Mouse (Mus musculus): Measurements from ENCODE around the gene Txnrd2. TPM values are rescaled to one million over a fixed set of nuclear protein-coding genes. Genes with fewer than 3 reads are reported as not detected.

Txnrd2 gene
- polyA plus RNA-seq, 1 experiment: 4.3 TPM

- no peak for TF ChIP-seq POLR2A (IDR thresholded peaks at IDR 0.05; ENCODE audit: control insufficient read depth, low read depth, low read length)
- TF ChIP-seq CTCF (IDR thresholded peaks at IDR 0.05; ENCODE audit: control insufficient read depth, insufficient read depth, insufficient replicate concordance, low read depth, low read length): no peak
- Histone ChIP-seq H3K4me1 (ENCODE audit: control insufficient read depth, insufficient read depth, low read length) (peaks cover 8% of the 10 kb centered on the region), H3K27ac (ENCODE audit: control insufficient read depth, insufficient read depth, low read depth, low read length) (no peak overlapping the region), H3K27me3 (ENCODE audit: control insufficient read depth, insufficient read depth, low read length) (no peaks in the 10 kb centered on the region), H3K4me3 (ENCODE audit: control insufficient read depth, low read depth, low read length) (no peak overlapping the region), H3K36me3 (ENCODE audit: control insufficient read depth, insufficient read depth, low read length) (no peaks in the 10 kb centered on the region)
Observed at GRCm38 (mm10) chr16:18400472-18401216, 25.5 kb upstream of the Txnrd2 start.

DNA sequence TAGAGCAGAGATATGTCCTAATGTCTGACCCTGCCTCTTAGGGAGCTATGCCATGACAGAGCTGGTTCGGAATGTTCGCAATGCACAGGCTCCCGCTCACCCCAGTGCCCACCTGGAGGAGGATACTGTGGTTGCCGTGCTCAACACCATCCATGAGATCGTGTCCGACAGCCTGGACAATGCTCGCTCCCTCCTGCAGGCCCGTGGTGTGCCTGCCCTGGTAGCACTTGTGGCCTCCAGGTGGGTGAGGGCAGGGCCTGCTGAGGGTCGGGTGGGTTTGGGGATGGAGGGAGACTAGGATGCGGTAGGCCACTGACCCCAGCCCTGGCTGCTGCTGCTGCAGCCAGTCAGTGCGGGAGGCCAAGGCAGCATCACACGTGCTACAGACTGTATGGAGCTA, 22.9 kb upstream of the Txnrd2 start:
- H3K36me3 ChIP-seq (ENCODE audit: control insufficient read depth, insufficient read depth, low read length): no peaks in the 10 kb centered on the region
- H3K4me3 ChIP-seq (ENCODE audit: control insufficient read depth, low read depth, low read length): no peak overlapping the region
- H3K27me3 ChIP-seq (ENCODE audit: control insufficient read depth, insufficient read depth, low read length): no peaks in the 10 kb centered on the region
- TF ChIP-seq CTCF (IDR thresholded peaks at IDR 0.05; ENCODE audit: control insufficient read depth, insufficient read depth, insufficient replicate concordance, low read depth, low read length): no peak
- no peak for TF ChIP-seq POLR2A (IDR thresholded peaks at IDR 0.05; ENCODE audit: control insufficient read depth, low read depth, low read length)
- H3K4me1 ChIP-seq (ENCODE audit: control insufficient read depth, insufficient read depth, low read length): peaks cover 8% of the 10 kb centered on the region
- H3K27ac ChIP-seq (ENCODE audit: control insufficient read depth, insufficient read depth, low read depth, low read length): no peak overlapping the region

- H3K27me3 ChIP-seq (ENCODE audit: control insufficient read depth, insufficient read depth, low read length): no peaks in the 10 kb centered on the region
- TF ChIP-seq CTCF (IDR thresholded peaks at IDR 0.05; ENCODE audit: control insufficient read depth, insufficient read depth, insufficient replicate concordance, low read depth, low read length) (no peak), POLR2A (IDR thresholded peaks at IDR 0.05; ENCODE audit: control insufficient read depth, low read depth, low read length) (no peak)
- H3K4me3 ChIP-seq (ENCODE audit: control insufficient read depth, low read depth, low read length): no peak overlapping the region
- peaks cover 8% of the 10 kb centered on the region for H3K4me1 ChIP-seq (ENCODE audit: control insufficient read depth, insufficient read depth, low read length)
- H3K36me3 ChIP-seq (ENCODE audit: control insufficient read depth, insufficient read depth, low read length): no peaks in the 10 kb centered on the region
- no peak overlapping the region for H3K27ac ChIP-seq (ENCODE audit: control insufficient read depth, insufficient read depth, low read depth, low read length)
Observed at GRCm38 (mm10) chr16:18405091-18405854, 20.9 kb upstream of the Txnrd2 start.

DNA sequence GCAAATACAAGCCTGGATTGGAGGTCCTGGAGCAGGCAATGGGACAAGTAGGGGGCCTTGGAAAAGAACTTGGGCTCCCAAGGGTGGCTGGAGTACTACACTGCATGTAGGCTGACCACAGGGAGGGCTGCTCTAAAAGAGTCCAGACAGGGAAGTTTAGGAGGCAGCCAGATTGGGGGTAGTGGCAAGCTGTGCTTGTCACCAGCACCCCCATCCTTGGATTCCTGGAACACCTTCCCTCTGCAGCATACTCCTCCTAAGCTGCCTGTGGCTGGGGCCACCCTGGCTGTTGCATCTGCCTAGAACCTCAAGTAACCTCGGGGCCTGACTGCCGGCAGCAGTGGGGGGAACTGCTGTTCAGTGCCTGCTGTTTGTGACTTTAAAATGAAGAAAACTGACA, 20.3 kb upstream of the Txnrd2 start:
- H3K36me3 ChIP-seq (ENCODE audit: control insufficient read depth, insufficient read depth, low read length): no peaks in the 10 kb centered on the region
- H3K27me3 ChIP-seq (ENCODE audit: control insufficient read depth, insufficient read depth, low read length): no peaks in the 10 kb centered on the region
- peaks cover 3% of the 10 kb centered on the region for H3K4me1 ChIP-seq (ENCODE audit: control insufficient read depth, insufficient read depth, low read length)
- no peak overlapping the region for H3K27ac ChIP-seq (ENCODE audit: control insufficient read depth, insufficient read depth, low read depth, low read length)
- no peak for TF ChIP-seq POLR2A (IDR thresholded peaks at IDR 0.05; ENCODE audit: control insufficient read depth, low read depth, low read length)
- H3K4me3 ChIP-seq (ENCODE audit: control insufficient read depth, low read depth, low read length): no peak overlapping the region

DNA sequence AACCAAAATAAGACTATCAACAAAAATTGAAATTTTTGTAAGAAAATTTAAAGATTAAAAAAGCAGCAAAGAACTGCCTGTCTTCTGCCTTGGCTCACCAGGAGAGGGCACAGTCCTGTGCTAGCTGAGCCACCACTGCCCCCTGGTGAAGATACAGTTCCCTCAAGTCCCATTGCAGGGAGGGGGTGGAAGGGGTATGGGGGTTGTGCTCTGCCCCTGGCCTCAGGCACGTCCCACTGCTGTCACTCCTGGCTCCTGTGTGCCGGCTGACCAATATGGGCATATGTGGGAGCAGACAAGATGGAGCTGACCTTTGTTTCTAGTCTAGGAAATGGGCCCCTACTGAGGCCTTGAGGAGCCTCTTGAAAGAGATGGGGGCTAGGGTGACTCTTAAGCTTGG, 19.9 kb upstream of the Txnrd2 start:
- no peak for TF ChIP-seq POLR2A (IDR thresholded peaks at IDR 0.05; ENCODE audit: control insufficient read depth, low read depth, low read length)
- peak; percentile 66; the same call in 1 of the 2 replicates for TF ChIP-seq CTCF (IDR thresholded peaks at IDR 0.05; ENCODE audit: control insufficient read depth, insufficient read depth, insufficient replicate concordance, low read depth, low read length)
- Histone ChIP-seq H3K4me3 (ENCODE audit: control insufficient read depth, low read depth, low read length) (no peak overlapping the region), H3K36me3 (ENCODE audit: control insufficient read depth, insufficient read depth, low read length) (no peaks in the 10 kb centered on the region), H3K27ac (ENCODE audit: control insufficient read depth, insufficient read depth, low read depth, low read length) (no peak overlapping the region), H3K27me3 (ENCODE audit: control insufficient read depth, insufficient read depth, low read length) (no peaks in the 10 kb centered on the region), H3K4me1 (ENCODE audit: control insufficient read depth, insufficient read depth, low read length) (no peaks in the 10 kb centered on the region; the same call in 1 of the 2 replicates)

- TF ChIP-seq CTCF (IDR thresholded peaks at IDR 0.05; ENCODE audit: control insufficient read depth, insufficient read depth, insufficient replicate concordance, low read depth, low read length): no peak
- TF ChIP-seq POLR2A (IDR thresholded peaks at IDR 0.05; ENCODE audit: control insufficient read depth, low read depth, low read length): no peak
- Histone ChIP-seq H3K36me3 (ENCODE audit: control insufficient read depth, insufficient read depth, low read length) (no peaks in the 10 kb centered on the region), H3K27me3 (ENCODE audit: control insufficient read depth, insufficient read depth, low read length) (no peaks in the 10 kb centered on the region), H3K4me3 (ENCODE audit: control insufficient read depth, low read depth, low read length) (no peak overlapping the region), H3K4me1 (ENCODE audit: control insufficient read depth, insufficient read depth, low read length) (peaks cover 3% of the 10 kb centered on the region), H3K27ac (ENCODE audit: control insufficient read depth, insufficient read depth, low read depth, low read length) (no peak overlapping the region; the same call in 1 of the 2 replicates)
Observed at GRCm38 (mm10) chr16:18407912-18408311, 18.3 kb upstream of the Txnrd2 start.

DNA sequence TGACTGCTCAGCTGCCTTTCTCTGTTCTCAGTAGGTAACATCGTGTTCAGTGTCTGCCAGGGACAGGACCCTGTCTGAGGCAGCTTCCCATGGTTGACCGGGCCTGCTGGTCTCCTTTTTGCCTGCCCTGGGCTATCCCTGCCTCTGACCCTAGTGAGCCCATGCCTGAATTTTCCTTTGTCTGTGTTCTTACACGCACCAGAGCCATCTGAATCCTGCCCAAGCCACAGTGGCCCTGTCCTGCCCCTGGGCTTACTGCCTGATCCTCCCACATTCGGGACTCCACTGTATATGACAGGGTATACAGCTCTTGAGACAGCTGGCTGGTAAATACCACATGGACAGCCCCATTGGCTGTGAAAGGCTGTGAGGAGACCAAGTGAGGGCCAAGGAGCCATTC, 16.4 kb upstream of the Txnrd2 start:
- Histone ChIP-seq H3K4me3 (ENCODE audit: control insufficient read depth, low read depth, low read length) (no peak overlapping the region), H3K4me1 (ENCODE audit: control insufficient read depth, insufficient read depth, low read length) (peaks cover 3% of the 10 kb centered on the region), H3K27me3 (ENCODE audit: control insufficient read depth, insufficient read depth, low read length) (no peaks in the 10 kb centered on the region), H3K36me3 (ENCODE audit: control insufficient read depth, insufficient read depth, low read length) (no peaks in the 10 kb centered on the region), H3K27ac (ENCODE audit: control insufficient read depth, insufficient read depth, low read depth, low read length) (no peak overlapping the region)
- no peak for TF ChIP-seq CTCF (IDR thresholded peaks at IDR 0.05; ENCODE audit: control insufficient read depth, insufficient read depth, insufficient replicate concordance, low read depth, low read length)
- TF ChIP-seq POLR2A (IDR thresholded peaks at IDR 0.05; ENCODE audit: control insufficient read depth, low read depth, low read length): no peak

Data from testis, adult 2 months (tissue).